Mouse (Mus musculus) gastrocnemius, postnatal 14 days (tissue): ENCODE data around the gene Baz2a. TPM values are rescaled to one million over a fixed set of nuclear protein-coding genes. Genes with fewer than 3 reads are reported as not detected.
"Not testable (repeated sequence)": the region's sequence is repeated elsewhere in the genome, so short reads cannot be mapped to it uniquely, and the experiment has no call there.

Experiments
- DNase-seq: peaks from one replicate; pipeline ENCODE4 v3.0.0; 2021; ENCODE audit warnings: mixed read lengths
- intact Hi-C: fragments of 180-260 bp; cut with DNase I; formaldehyde crosslinking; loops from one replicate; pipeline ENCODE4 v1.15.1; 2025; ENCODE audit warnings: low total_unique reads
- long read RNA-seq, 2 experiments: library from polyadenylated mRNA; stranded (forward); transcript quantifications; one replicate each; pipeline ENCODE4 v2.0.0; 2021
- total RNA-seq, 2 experiments: library from RNA; stranded (reverse); gene quantifications; 2 replicates each; pipeline ENCODE4 v1.2.3; 2021

The Baz2a gene
- total RNA-seq: 10 to 100 TPM; 15.2 to 15.6 TPM
- long read RNA-seq, experiment 1, partial matches to known transcripts: 0 of 5 reads
- long read RNA-seq, experiment 1, other reads (novel, unspliced or antisense): 5 of 5 reads
- long read RNA-seq, experiment 2, partial matches to known transcripts: 5 of 6 reads
- long read RNA-seq, experiment 2, other reads (novel, unspliced or antisense): 1 of 6 reads

- peak; percentile 58 for DNase-seq
- intact Hi-C loops: loop anchor here (5.0 to 10.0 kb wide), 2 partner anchors 53 to 95 kb away; no protein-coding TSS in a partner anchor
Measured at GRCm38 (mm10) chr10:128091564-128092505, at the start of gene Baz2a. TSS of gene Baz2a (plus strand) at chr10:128091577.

- DNase-seq: no peak
- intact Hi-C loops: no loop called here
Measured at GRCm38 (mm10) chr10:128041636-128042035, 49.7 kb upstream of the Baz2a start.

- no peak for DNase-seq
- intact Hi-C loops: no loop called here
Measured at GRCm38 (mm10) chr10:128042466-128042865, 48.9 kb upstream of the Baz2a start.

- no peak for DNase-seq
- intact Hi-C loops: no loop called here
Measured at GRCm38 (mm10) chr10:128043041-128043835, 48.1 kb upstream of the Baz2a start.

- DNase-seq: no peak
- intact Hi-C loops: no loop called here
Measured at GRCm38 (mm10) chr10:128048157-128048556, 43.2 kb upstream of the Baz2a start.

- intact Hi-C loops: no loop called here
- DNase-seq: no peak
Measured at GRCm38 (mm10) chr10:128049741-128050140, 41.6 kb upstream of the Baz2a start.

GRCm38 (mm10) chr10:128050355-128050754 is 41.0 kb upstream of the Baz2a start:
- no peak for DNase-seq
- intact Hi-C loops: no loop called here

GRCm38 (mm10) chr10:128051589-128051988 is 39.8 kb upstream of the Baz2a start:
- intact Hi-C loops: no loop called here
- no peak for DNase-seq

- intact Hi-C loops, DNase-seq: not testable (repeated sequence)
Measured at GRCm38 (mm10) chr10:128052136-128052535, 39.2 kb upstream of the Baz2a start.

GRCm38 (mm10) chr10:128053001-128053400 is 38.4 kb upstream of the Baz2a start:
- no peak for DNase-seq
- intact Hi-C loops: no loop called here

- DNase-seq: no peak
- intact Hi-C loops: no loop called here
Measured at GRCm38 (mm10) chr10:128058184-128058583, 33.2 kb upstream of the Baz2a start.

GRCm38 (mm10) chr10:128058601-128059151 is 32.7 kb upstream of the Baz2a start, which contains the start of gene Ptges3:
TSS of gene Ptges3 (plus strand) at chr10:128058954.
- intact Hi-C loops: no loop called here
- DNase-seq: peak; percentile 98

- intact Hi-C loops: no loop called here
- DNase-seq: peak; percentile 44
Measured at GRCm38 (mm10) chr10:128059207-128059981, 32.0 kb upstream of the Baz2a start.

GRCm38 (mm10) chr10:128061109-128061508 is 30.3 kb upstream of the Baz2a start:
- intact Hi-C loops: no loop called here
- DNase-seq: no peak

- intact Hi-C loops: no loop called here
- no peak for DNase-seq
Measured at GRCm38 (mm10) chr10:128062221-128062989, 29.0 kb upstream of the Baz2a start.

- intact Hi-C loops: no loop called here
- no peak for DNase-seq
Measured at GRCm38 (mm10) chr10:128066072-128066471, 25.3 kb upstream of the Baz2a start.

GRCm38 (mm10) chr10:128069201-128069600 is 22.2 kb upstream of the Baz2a start:
- intact Hi-C loops: no loop called here
- no peak for DNase-seq

- intact Hi-C loops, DNase-seq: not testable (repeated sequence)
Measured at GRCm38 (mm10) chr10:128070432-128070831, 20.9 kb upstream of the Baz2a start.
